Mouse (Mus musculus) CH12.LX (cell line): ENCODE measurements around the gene Sprr2k.

Source experiments
- BHLHE40 ChIP-seq: IDR thresholded peaks from 2 replicates; pipeline ENCODE4 v1.6.1; 2011; ENCODE audit warnings: mild to moderate bottlenecking, low read depth, low read length, improper control_type of control experiment
- CTCF ChIP-seq, 2 experiments: IDR thresholded peaks in 1 of 2; conservative IDR thresholded peaks in 1 of 2; 2 replicates each; pipeline ENCODE4 v1.5.1; 2011 to 2012; ENCODE audit warnings: low read depth in 2 of 2, low read length in 2 of 2, improper control_type of control experiment in 1 of 2, inconsistent platforms in 1 of 2, mild to moderate bottlenecking in 1 of 2, moderate library complexity in 1 of 2
- EP300 ChIP-seq: IDR thresholded peaks from 2 replicates; pipeline ENCODE4 v1.6.1; 2011; ENCODE audit warnings: low read length, improper control_type of control experiment
- JUND ChIP-seq: conservative IDR thresholded peaks from 2 replicates; pipeline ENCODE4 v1.6.1; 2011; ENCODE audit warnings: low read depth, low read length, improper control_type of control experiment
- KAT2A ChIP-seq: IDR thresholded peaks from 2 replicates; pipeline ENCODE4 v1.6.1; 2012; ENCODE audit warnings: low read length, improper control_type of control experiment, inconsistent platforms; ENCODE audit not compliant: insufficient replicate concordance
- POLR2A ChIP-seq: IDR thresholded peaks from 2 replicates; pipeline ENCODE4 v1.6.1; 2011; ENCODE audit warnings: low read depth, mild to moderate bottlenecking, improper control_type of control experiment, low read length
- USF1 ChIP-seq: IDR thresholded peaks from 2 replicates; pipeline ENCODE4 v1.6.1; 2014; ENCODE audit warnings: low read depth, mild to moderate bottlenecking, inconsistent platforms, low read length, improper control_type of control experiment

- TF ChIP-seq BHLHE40 (no peak), JUND (no peak), EP300 (no peak), POLR2A (no peak), USF1 (no peak), CTCF (conservative IDR thresholded peaks at IDR 0.05 in 1 of 2, IDR thresholded peaks at IDR 0.05 in 1 of 2; ENCODE audit: low read depth in 2 of 2, low read length in 2 of 2) (no peak), KAT2A (no peak)
These were observed 14.6 kb upstream of the Sprr2k start, which contains the start of gene Sprr2j-ps for GRCm38 (mm10) chr3:92417782-92418181.
